Mouse (Mus musculus): Measurements from ENCODE around the gene Yap1. TPM values are rescaled to one million over a fixed set of nuclear protein-coding genes. Genes with fewer than 3 reads are reported as not detected.

Yap1 gene
- 45.5 and 49.0 TPM in 2 replicates for polyA plus RNA-seq (2012; rRNA removed)

GRCm38 (mm10) chr9:8004370-8004991 lies at the start of gene Yap1:
Gene Yap1 (minus strand): TSS chr9:8004596.

GRCm38 (mm10) chr9:8042338-8043043 lies 38.1 kb upstream of the Yap1 start, which contains the start of gene Cfap300:
Gene Cfap300 (minus strand): TSS chr9:8042823.

Other genes with a start within 250 kb of the Yap1 start
- 27.3 and 33.2 TPM in 2 replicates for gene Tmem123, start 240.6 kb downstream of the Yap1 start, polyA plus RNA-seq (2012; rRNA removed)
- gene Birc2, start 167.5 kb downstream of the Yap1 start, polyA plus RNA-seq (2012; rRNA removed): 5.1 and 8.3 TPM in 2 replicates
- 16.2 and 19.5 TPM in 2 replicates for gene Birc3, start 131.4 kb downstream of the Yap1 start, polyA plus RNA-seq (2012; rRNA removed)
- 0.30 and 1.3 TPM in 2 replicates for gene Cfap300, start 38.2 kb upstream of the Yap1 start, polyA plus RNA-seq (2012; rRNA removed)
- gene Cep126, start 129.7 kb upstream of the Yap1 start, polyA plus RNA-seq (2012; rRNA removed): 0.48 and 0.65 TPM in 2 replicates

Measured in colon, adult 2 months (tissue).